Comparison of ENCODE assay signal across 1 mouse cellular context in genomic region chr4:117652727-117653126, GRCm38 (mm10).
TF ChIP-seq lines count a peak whose summit lies in the region.

No protein-coding gene starts in this region.

TF ChIP-seq in CH12.LX, 34 proteins besides CTCF, POLR2A, EP300 and RAD21 (continued from another document):
- TF ChIP-seq MAZ (IDR thresholded peaks at IDR 0.05; ENCODE audit: low read depth, low read length) (no peak), ELF1 (IDR thresholded peaks at IDR 0.05; ENCODE audit: low read depth, low read length) (no peak), USF2 (conservative IDR thresholded peaks at IDR 0.05; ENCODE audit: low read depth, low read length) (peak; percentile 56), GABPA (IDR thresholded peaks at IDR 0.05; ENCODE audit: insufficient replicate concordance, low read depth, low read length) (no peak), KAT2A (IDR thresholded peaks at IDR 0.05; ENCODE audit: insufficient replicate concordance, low read length) (no peak)
